Mouse (Mus musculus): ENCODE data around the gene Zfp629.

Zfp629 gene

DNA sequence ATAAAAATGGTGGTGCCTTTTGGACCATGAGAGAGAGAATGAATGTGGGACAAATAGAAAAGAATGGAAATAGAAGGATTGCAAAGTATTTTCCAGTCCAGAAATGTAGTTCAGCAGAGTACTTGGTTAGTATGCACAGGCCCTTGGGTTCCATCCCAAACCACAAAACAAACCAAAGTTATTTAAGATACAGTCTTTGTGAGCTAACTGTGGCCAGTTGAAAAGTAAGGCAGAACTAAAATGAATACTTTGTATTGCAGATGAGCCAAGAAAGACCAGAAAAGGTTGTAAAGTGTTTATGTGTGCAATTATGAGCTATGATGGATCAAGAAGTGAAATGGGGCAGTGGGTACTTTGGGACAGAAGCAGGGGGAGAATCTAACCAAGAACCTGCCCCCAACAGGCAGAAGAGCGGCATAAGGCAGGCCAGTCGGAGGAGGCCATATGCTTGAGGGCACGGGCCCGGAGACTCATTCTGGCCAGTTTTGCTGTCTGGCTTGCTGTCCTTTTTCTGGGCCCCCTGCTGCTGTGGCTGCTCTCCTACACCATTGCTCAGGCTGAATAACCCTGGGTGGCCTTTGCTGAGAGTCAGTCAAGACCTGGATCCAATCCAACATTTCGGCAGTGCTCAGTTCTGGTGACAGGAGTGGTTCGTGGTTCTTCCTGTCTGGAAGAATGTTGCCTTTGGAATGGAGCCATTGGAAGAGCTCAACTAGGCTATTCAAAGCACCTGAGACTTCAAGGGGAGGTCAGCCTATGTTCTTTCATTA, 51.0 kb downstream of the Zfp629 start:
- DNase-seq (ENCODE audit: low spot score in 2 of 2) = no peak

- no peak for DNase-seq (ENCODE audit: low spot score in 2 of 2)
These were observed 54.2 kb downstream of the Zfp629 start, which contains the start of gene Tmem265 for GRCm38 (mm10) chr7:127561340-127561858. Gene Tmem265 (plus strand): TSS chr7:127561390.

DNA sequence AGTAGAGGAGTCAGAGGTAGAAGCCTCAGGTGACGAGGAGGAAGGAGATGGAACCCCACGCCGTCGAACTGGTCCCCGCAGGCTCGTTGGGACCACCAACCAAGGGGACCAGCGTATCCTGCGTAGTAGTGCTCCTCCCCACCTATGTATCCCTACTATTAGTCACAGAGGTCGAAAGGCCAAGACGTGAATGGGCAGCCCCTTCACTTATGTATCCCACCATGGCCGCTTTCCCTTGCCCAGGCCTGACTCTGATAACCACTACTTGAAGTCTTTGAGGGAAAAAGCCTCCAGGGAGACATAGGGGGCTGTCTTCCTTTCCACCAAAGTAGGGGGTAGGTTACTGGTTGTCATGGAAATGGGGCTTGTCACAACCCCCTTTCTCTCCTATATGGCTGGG, 55.0 kb downstream of the Zfp629 start:
- no peak for DNase-seq (ENCODE audit: low spot score in 2 of 2)

All from natural killer cell, adult 2 months (primary cell).